In the genomic region with DNA sequence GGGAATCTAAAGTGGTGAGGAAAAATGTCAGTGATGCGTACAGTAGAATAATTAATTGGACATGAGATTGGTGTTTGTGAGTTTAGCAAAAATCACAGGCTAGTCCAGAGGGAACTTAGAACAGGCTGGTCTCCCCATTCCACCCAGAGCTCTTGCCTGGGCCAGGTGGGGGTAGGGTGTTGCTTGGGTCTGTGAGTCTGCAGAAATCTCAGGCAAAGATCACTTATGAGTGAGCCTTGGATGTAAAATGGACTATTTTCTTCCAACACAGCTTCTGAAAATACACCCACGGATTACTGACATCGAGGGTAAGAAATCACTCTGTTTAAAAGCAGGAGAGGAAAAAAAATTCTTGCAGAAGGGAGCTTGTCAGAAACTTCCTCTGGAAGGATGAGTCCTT, we compare ENCODE assay signal across 20 mouse cellular contexts.
"Had no signal": no experiment of that assay in that cellular context is flagged by ENCODE, and none has a peak within 500 bp of the region (broad histone marks: within the 10 kb centered on the region; RNA-seq: fewer than 3 reads in every experiment).

No protein-coding gene starts in this region.

- H3K4me3 ChIP-seq: layer of hippocampus, adult 2 months; limb, embryonic 10.5 days; limb, embryonic 13.5 days; liver, embryonic 13.5 days; midbrain, embryonic 12.5 days; midbrain, embryonic 15.5 days; neural tube, embryonic 13.5 days had no signal

- H3K4me2 ChIP-seq: limb, embryonic 13.5 days; liver, embryonic 13.5 days; lung, embryonic 14.5 days; midbrain, embryonic 12.5 days; midbrain, embryonic 15.5 days; neural tube, embryonic 13.5 days had no signal

- H3K4me1 ChIP-seq: limb, embryonic 10.5 days; liver, embryonic 13.5 days; midbrain, embryonic 12.5 days; midbrain, embryonic 15.5 days had no signal

- H3K9me3 ChIP-seq: limb, embryonic 10.5 days; limb, embryonic 13.5 days; liver, embryonic 13.5 days; midbrain, embryonic 12.5 days; midbrain, embryonic 15.5 days; neural tube, embryonic 13.5 days had no signal

- DNase-seq: kidney, adult 2 months; kidney, postnatal 25 days; layer of hippocampus, adult 9-11 months; liver; liver, embryonic 13.5 days; lung, embryonic 14.5 days; right cerebral cortex, postnatal 4 days; thymus, adult 2 months; thymus, postnatal 14 days; thymus, postnatal 4 days had no signal

- H3K27ac ChIP-seq: kidney, postnatal 0 days; layer of hippocampus, adult 2 months; limb, embryonic 10.5 days; limb, embryonic 13.5 days; liver, embryonic 13.5 days; macrophage; midbrain, embryonic 12.5 days; midbrain, embryonic 15.5 days; neural tube, embryonic 13.5 days; stomach, postnatal 0 days had no signal

- H3K27me3 ChIP-seq: limb, embryonic 13.5 days; liver, embryonic 13.5 days; midbrain, embryonic 12.5 days; midbrain, embryonic 15.5 days; neural tube, embryonic 13.5 days had no signal

- H3K9ac ChIP-seq: limb, embryonic 13.5 days; liver, embryonic 13.5 days; lung, embryonic 14.5 days; midbrain, embryonic 12.5 days; midbrain, embryonic 15.5 days; neural tube, embryonic 13.5 days had no signal

- H3K36me3 ChIP-seq: limb, embryonic 10.5 days; limb, embryonic 13.5 days; liver, embryonic 13.5 days; midbrain, embryonic 12.5 days; midbrain, embryonic 15.5 days; neural tube, embryonic 13.5 days had no signal

- ATAC-seq: lung, postnatal 0 days; midbrain, embryonic 15.5 days had no signal
